Mouse (Mus musculus): ENCODE measurements around the gene Mafk.

DNA sequence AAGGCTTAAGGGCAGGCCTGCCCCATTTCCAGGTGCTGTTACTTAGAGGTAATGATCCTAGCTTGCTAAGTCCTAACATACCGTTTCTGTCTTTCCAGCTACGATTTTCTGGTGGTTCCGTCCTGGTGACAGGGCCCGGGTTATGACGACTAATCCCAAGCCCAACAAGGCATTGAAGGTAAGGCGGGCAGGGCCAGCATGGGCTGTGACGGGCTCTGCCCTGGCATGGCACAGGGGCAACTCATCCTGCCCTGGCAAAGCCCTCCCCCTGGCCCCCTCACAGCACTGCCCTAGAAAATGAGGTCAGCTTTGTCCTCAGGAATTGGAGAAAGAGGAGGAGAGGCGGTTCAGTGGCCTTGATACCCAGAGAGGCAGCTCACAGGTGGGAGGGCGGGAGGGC, 7.7 kb downstream of the Mafk start:
- TF ChIP-seq POLR2A (IDR thresholded peaks at IDR 0.05; ENCODE audit: insufficient read depth, low read depth, low read length) (no peak), CTCF (IDR thresholded peaks at IDR 0.05; ENCODE audit: insufficient read depth, low read depth, low read length) (no peak)

Data from olfactory bulb, adult 2 months (tissue).